ENCODE assay signal across 8 mouse cellular contexts in the genomic region with DNA sequence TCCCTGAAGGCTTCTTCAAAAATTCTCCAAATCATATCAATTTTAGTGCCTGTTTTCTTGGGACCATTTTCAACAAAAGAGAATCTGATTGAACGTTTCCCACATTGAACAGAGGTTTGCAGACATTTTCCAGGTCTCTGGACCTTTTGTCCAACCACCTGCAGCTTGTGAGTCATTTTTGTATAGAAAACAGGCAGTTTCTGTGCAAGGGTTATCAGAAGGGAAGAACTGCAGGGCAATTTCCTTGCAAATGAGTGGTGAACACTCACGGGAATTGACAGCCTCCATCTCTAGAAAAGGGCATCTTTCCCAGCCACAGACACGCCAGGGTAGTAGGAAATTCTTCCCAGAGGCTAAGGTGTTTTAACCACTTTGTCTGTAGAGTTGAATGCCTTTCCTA. TPM values are rescaled to one million over a fixed set of nuclear protein-coding genes. Genes with fewer than 3 reads are reported as not detected.
DNase-seq lines count a peak whose midpoint lies in the region; ATAC-seq and TF ChIP-seq lines count a peak whose summit lies in the region.

No protein-coding gene starts in this region.

- H3K36me3 ChIP-seq in heart, embryonic 15.5 days, result no peaks in the 10 kb centered on the region
- peaks cover 3% of the 10 kb centered on the region; the same call in 1 of the 2 replicates for H3K36me3 ChIP-seq in forebrain, postnatal 0 days (ENCODE audit: insufficient read depth)
- H3K36me3 ChIP-seq in liver, postnatal 0 days (replicated peaks; ENCODE audit: insufficient read depth, low read length), result no peaks in the 10 kb centered on the region

- H3K27me3 ChIP-seq in heart, embryonic 15.5 days, result no peaks in the 10 kb centered on the region
- no peaks in the 10 kb centered on the region for H3K27me3 ChIP-seq in forebrain, postnatal 0 days (ENCODE audit: insufficient read depth, low read length)
- no peaks in the 10 kb centered on the region for H3K27me3 ChIP-seq in liver, postnatal 0 days (ENCODE audit: insufficient read depth, low read length)

- TF ChIP-seq EP300 in liver, postnatal 0 days (IDR thresholded peaks at IDR 0.05; ENCODE audit: low read depth), result no peak

- H3K4me1 ChIP-seq in heart, embryonic 15.5 days (replicated peaks), result peaks cover 4% of the 10 kb centered on the region
- H3K4me1 ChIP-seq in forebrain, postnatal 0 days (ENCODE audit: insufficient read depth), result no peaks in the 10 kb centered on the region
- peaks cover 12% of the 10 kb centered on the region for H3K4me1 ChIP-seq in liver, postnatal 0 days (ENCODE audit: insufficient read depth)

- no peak for DNase-seq in heart, postnatal 14 days
- peak; percentile 53 for DNase-seq in Muller cell, postnatal 12 days (ENCODE audit: inconsistent ontology term)
- DNase-seq in forebrain, postnatal 0 days, result no peak
- no peak for DNase-seq in liver, postnatal 0 days
- no peak for DNase-seq in retina, postnatal 1 day
- DNase-seq in right cerebral cortex, postnatal 36 days (ENCODE audit: low spot score in 2 of 2), result no peak

- TF ChIP-seq CTCF in forebrain, postnatal 0 days (IDR thresholded peaks at IDR 0.05; ENCODE audit: low read depth), result no peak
- no peak for TF ChIP-seq CTCF in liver, postnatal 0 days (IDR thresholded peaks at IDR 0.05; ENCODE audit: low read depth)

- H3K9ac ChIP-seq in heart, embryonic 15.5 days, result no peak overlapping the region
- no peak overlapping the region for H3K9ac ChIP-seq in forebrain, postnatal 0 days
- H3K9ac ChIP-seq in liver, postnatal 0 days (replicated peaks), result no peak overlapping the region

- peak overlapping the region; percentile 76 for H3K4me2 ChIP-seq in heart, embryonic 15.5 days
- peak overlapping the region; percentile 65 for H3K4me2 ChIP-seq in forebrain, postnatal 0 days (ENCODE audit: low read depth)
- H3K4me2 ChIP-seq in liver, postnatal 0 days (ENCODE audit: low read depth, low read length), result peak overlapping the region; percentile 84

- no peaks in the 10 kb centered on the region for H3K9me3 ChIP-seq in heart, embryonic 15.5 days (replicated peaks)
- no peaks in the 10 kb centered on the region for H3K9me3 ChIP-seq in forebrain, postnatal 0 days (ENCODE audit: low read length)
- no peaks in the 10 kb centered on the region for H3K9me3 ChIP-seq in liver, postnatal 0 days (ENCODE audit: low read length)

- 0 out of 2 replicates have a peak overlapping the region, but pooled peaks have one; percentile 86 for H3K27ac ChIP-seq in heart, embryonic 15.5 days
- H3K27ac ChIP-seq in forebrain, postnatal 0 days (ENCODE audit: low read depth, low read length), result no peak overlapping the region
- H3K27ac ChIP-seq in liver, postnatal 0 days (ENCODE audit: low read depth), result no peak overlapping the region

- no peak for ATAC-seq in heart, embryonic 15.5 days (replicated peaks; ENCODE audit: insufficient number of reproducible peaks, insufficient read depth, low FRiP score, low read depth)
- no peak for ATAC-seq in forebrain, postnatal 0 days
- ATAC-seq in liver, postnatal 0 days, result no peak
- ATAC-seq in erythroblast, adult 5-6 weeks (replicated peaks; ENCODE audit: low FRiP score, poor library complexity, severe bottlenecking), result no peak

- H3K4me3 ChIP-seq in heart, embryonic 15.5 days, result peak overlapping the region; percentile 68
- H3K4me3 ChIP-seq in forebrain, postnatal 0 days (ENCODE audit: low read depth, low read length), result no peak overlapping the region
- H3K4me3 ChIP-seq in liver, postnatal 0 days (ENCODE audit: low read depth, low read length), result no peak overlapping the region; the same call in 1 of the 2 replicates

- intact Hi-C loops in heart, postnatal 14 days (cut with DNase I), result loop anchor here (10.0 kb wide), 1 partner anchor 71 kb away; no protein-coding TSS in a partner anchor

- WGBS in heart, embryonic 15.5 days, result 58% methylated on average over 3 of the region's 3 CpGs
- 31% methylated on average over 3 of the region's 3 CpGs for WGBS in forebrain, postnatal 0 days
- 48% methylated on average over 3 of the region's 3 CpGs for WGBS in liver, postnatal 0 days (ENCODE audit: insufficient replicate concordance)

RNA-seq across cellular contexts. Expression of gene Xrcc5, which starts 1.0 kb away (rescaled TPM):
- polyA plus RNA-seq in heart, embryonic 15.5 days (2015; fragmentation: Nextera tagmentation; extraction: Ambion mirVana), result 16.7 and 22.6 TPM in 2 replicates
- 10 to 100 TPM; 11.7 to 12.6 TPM for total RNA-seq in heart, postnatal 14 days (2021)
- 10.3 and 12.7 TPM in 2 replicates for total RNA-seq in forebrain, postnatal 0 days (2014; rRNA removed)
- 11.9 and 12.8 TPM in 2 replicates for polyA plus RNA-seq in forebrain, postnatal 0 days (2015; fragmentation: Nextera tagmentation; extraction: Ambion mirVana)
- 10.3 and 10.8 TPM in 2 replicates for polyA plus RNA-seq in liver, postnatal 0 days (2015; fragmentation: Nextera tagmentation; extraction: Ambion mirVana)
- 3.6 and 5.6 TPM in 2 replicates for total RNA-seq in erythroblast, adult 5-6 weeks (2015; ENCODE audit: low replicate concordance)
- 1.9 and 2.2 TPM in 2 replicates for total RNA-seq in erythroblast, adult 5-6 weeks (2017; ENCODE audit: low replicate concordance)

RNA-seq across cellular contexts. Expression of gene Tmem169, which starts 22.1 kb away (rescaled TPM):
- 0.68 and 3.1 TPM in 2 replicates for polyA plus RNA-seq in heart, embryonic 15.5 days (2015; fragmentation: Nextera tagmentation; extraction: Ambion mirVana)
- not detected for total RNA-seq in heart, postnatal 14 days (2021)
- total RNA-seq in forebrain, postnatal 0 days (2014; rRNA removed), result 36.1 and 38.8 TPM in 2 replicates
- 22.7 and 35.2 TPM in 2 replicates for polyA plus RNA-seq in forebrain, postnatal 0 days (2015; fragmentation: Nextera tagmentation; extraction: Ambion mirVana)
- polyA plus RNA-seq in liver, postnatal 0 days (2015; fragmentation: Nextera tagmentation; extraction: Ambion mirVana), result 0.22 and 0.29 TPM in 2 replicates
- not detected in 2 replicates for total RNA-seq in erythroblast, adult 5-6 weeks (2015; ENCODE audit: low replicate concordance)
- total RNA-seq in erythroblast, adult 5-6 weeks (2017; ENCODE audit: low replicate concordance), result not detected in 2 replicates

RNA-seq across cellular contexts. Expression of gene Pecr, which starts 22.1 kb away (rescaled TPM):
- 21.7 and 23.3 TPM in 2 replicates for polyA plus RNA-seq in heart, embryonic 15.5 days (2015; fragmentation: Nextera tagmentation; extraction: Ambion mirVana)
- 10 to 100 TPM; 11.1 to 11.4 TPM for total RNA-seq in heart, postnatal 14 days (2021)
- 4.6 and 7.5 TPM in 2 replicates for total RNA-seq in forebrain, postnatal 0 days (2014; rRNA removed)
- polyA plus RNA-seq in forebrain, postnatal 0 days (2015; fragmentation: Nextera tagmentation; extraction: Ambion mirVana), result 8.0 and 11.9 TPM in 2 replicates
- polyA plus RNA-seq in liver, postnatal 0 days (2015; fragmentation: Nextera tagmentation; extraction: Ambion mirVana), result 132 and 143 TPM in 2 replicates
- 3.6 TPM in 1 of 2 replicates, not detected in the other for total RNA-seq in erythroblast, adult 5-6 weeks (2015; ENCODE audit: low replicate concordance)
- 0.34 and 2.1 TPM in 2 replicates for total RNA-seq in erythroblast, adult 5-6 weeks (2017; ENCODE audit: low replicate concordance)

Comparison
In these comparisons a context has a peak if more than half of its experiments do, and no peak if none do; other contexts are left out.
1. RNA of gene Tmem169, which starts 22.1 kb away (total RNA-seq): 36.1 to 38.8 TPM in forebrain, postnatal 0 days; not detected in heart, postnatal 14 days and not detected in erythroblast, adult 5-6 weeks; every median in the first group is over 10 times any median in the second.
2. Peak in every context shown above with its lines, with median percentiles within 50 percentile points of each other: H3K4me2 ChIP-seq.